Mouse (Mus musculus) ES-Bruce4 (cell line): ENCODE measurements around the gene Il21r.

Experiments used
- CTCF ChIP-seq: IDR thresholded peaks from one replicate; pipeline ENCODE4 v1.8.1; 2011; ENCODE audit warnings: low read depth, low read length
- EP300 ChIP-seq: IDR thresholded peaks from 2 replicates; pipeline ENCODE4 v1.6.1; 2011; ENCODE audit warnings: low read depth, low read length; ENCODE audit not compliant: insufficient read depth

DNA sequence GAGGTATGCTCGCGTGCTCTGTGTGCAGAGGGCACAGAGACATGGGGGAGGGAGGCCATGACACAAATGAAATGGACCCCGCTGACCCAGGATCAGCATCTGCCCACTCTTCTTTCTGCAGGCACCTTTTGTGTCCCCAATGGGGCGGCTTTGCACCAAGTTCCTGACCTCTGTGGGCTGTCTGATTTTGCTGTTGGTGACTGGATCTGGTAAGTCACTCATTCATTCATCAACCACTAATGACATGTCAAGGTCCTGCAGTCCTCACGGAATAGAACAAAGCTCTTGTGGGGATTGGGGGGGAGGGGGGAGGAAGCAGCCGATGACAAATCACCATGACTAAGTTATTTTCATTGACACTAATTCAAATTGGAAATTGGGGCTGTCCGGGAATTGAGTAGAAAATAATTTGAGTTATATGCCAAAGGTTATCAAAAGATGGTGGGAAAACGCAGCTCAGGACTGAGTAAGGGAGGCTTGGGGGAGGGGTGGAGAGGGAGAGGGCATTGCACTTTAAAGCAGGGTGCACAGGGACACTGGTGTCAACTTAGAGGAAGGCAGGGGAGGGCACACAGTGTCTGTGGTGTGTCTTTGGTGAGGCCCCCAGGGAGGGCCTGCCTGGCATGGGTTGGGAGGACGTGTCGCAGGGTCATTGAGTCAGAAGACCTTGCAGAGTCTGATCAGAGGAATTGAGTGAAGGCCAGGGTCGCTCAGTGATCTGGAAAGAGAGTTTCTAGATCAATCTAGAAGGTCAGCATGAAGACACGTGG is 37.5 kb upstream of the Il21r start:
- TF ChIP-seq EP300 = no peak
- TF ChIP-seq CTCF = no peak
